Mouse (Mus musculus): Measurements from ENCODE around the gene Gng7. TPM values are rescaled to one million over a fixed set of nuclear protein-coding genes. Genes with fewer than 3 reads are reported as not detected.
"Not testable (repeated sequence)": the region's sequence is repeated elsewhere in the genome, so short reads cannot be mapped to it uniquely, and the experiment has no call there.

The Gng7 gene
- total RNA-seq (2014; rRNA removed; ENCODE audit: low replicate concordance) (0.11 and 0.93 TPM in 2 replicates), polyA plus RNA-seq (2015; fragmentation: Nextera tagmentation; extraction: Ambion mirVana) (0.64 and 0.85 TPM in 2 replicates)

DNA sequence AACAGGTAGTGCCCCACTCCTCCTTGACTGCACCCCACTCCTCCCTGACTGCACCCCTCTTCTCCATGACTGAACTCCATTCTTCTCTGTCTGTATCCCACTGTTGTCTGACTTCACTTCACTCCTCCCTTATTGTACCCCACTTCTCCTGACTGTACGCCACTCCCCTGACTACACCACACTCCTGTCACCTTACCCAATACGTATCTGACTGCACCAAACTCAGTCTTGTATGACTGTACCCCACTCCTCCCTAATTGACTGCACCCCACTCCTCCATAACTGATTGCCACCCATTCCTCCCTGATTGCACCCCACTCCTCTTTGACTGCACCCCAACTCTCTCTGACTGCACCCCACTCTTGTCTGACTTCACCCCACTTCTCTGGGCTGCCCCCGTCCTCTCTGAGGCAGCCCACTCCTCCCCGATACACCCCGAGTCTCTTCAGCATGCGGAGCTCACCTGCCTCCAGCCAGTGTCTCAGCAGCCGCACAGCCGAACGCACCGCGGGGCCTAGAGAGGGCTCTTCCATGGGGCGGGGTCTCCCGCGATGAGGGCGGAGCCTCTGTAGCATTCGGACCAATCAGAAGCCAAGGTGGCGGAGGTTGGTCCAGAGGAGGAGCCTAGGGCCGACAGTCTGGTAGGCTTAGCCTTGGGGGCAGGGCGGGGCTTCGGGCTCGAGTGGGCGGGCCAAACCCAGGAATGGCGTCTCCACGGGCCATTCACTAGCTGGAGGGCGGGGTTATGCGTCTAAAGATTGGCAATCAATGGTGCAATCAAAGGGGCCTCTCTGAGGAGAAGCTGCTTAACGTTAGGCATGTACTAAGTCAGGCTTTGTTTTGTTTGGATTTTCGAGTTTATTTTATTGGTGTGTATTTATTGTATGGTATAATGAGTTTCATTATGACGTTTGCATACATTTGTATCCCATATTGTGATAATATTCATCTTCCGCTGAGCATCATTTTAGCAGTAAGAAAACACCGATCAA lies at the start of gene Gng7:
Gng7 (minus strand) TSS at position 553 of the 992 bp plus-strand sequence.
- H3K9ac ChIP-seq (replicated peaks; ENCODE audit: low read depth, low read length): no peak within 1 kb of the TSS
- TF ChIP-seq CTCF (IDR thresholded peaks at IDR 0.05; ENCODE audit: low read depth) (no peak), EP300 (IDR thresholded peaks at IDR 0.05; ENCODE audit: low read depth) (no peak)
- no peaks in the 10 kb centered on the region for H3K9me3 ChIP-seq (replicated peaks; ENCODE audit: control insufficient read depth, low read length)
- 13% methylated on average over 31 of the region's 31 CpGs for WGBS
- peak; percentile 92 for ATAC-seq (ENCODE audit: insufficient read depth, low read depth)
- no peak within 1 kb of the TSS for H3K27ac ChIP-seq (ENCODE audit: low read depth)
- peak; percentile 70 for DNase-seq (ENCODE audit: low spot score)
- H3K4me3 ChIP-seq (ENCODE audit: low read depth, low read length): 0 out of 2 replicates have a peak within 1 kb of the TSS, but pooled peaks have one; percentile 0
- H3K4me1 ChIP-seq (ENCODE audit: control insufficient read depth, insufficient read depth): no peaks in the 10 kb centered on the region
- no peaks in the 10 kb centered on the region for H3K27me3 ChIP-seq (ENCODE audit: control insufficient read depth, insufficient read depth, low read length)
- no peaks in the 10 kb centered on the region for H3K36me3 ChIP-seq (replicated peaks; ENCODE audit: control insufficient read depth, insufficient read depth, low read length)
- peak within 1 kb of the TSS; percentile 9 for H3K4me2 ChIP-seq (ENCODE audit: low read depth, low read length)

DNA sequence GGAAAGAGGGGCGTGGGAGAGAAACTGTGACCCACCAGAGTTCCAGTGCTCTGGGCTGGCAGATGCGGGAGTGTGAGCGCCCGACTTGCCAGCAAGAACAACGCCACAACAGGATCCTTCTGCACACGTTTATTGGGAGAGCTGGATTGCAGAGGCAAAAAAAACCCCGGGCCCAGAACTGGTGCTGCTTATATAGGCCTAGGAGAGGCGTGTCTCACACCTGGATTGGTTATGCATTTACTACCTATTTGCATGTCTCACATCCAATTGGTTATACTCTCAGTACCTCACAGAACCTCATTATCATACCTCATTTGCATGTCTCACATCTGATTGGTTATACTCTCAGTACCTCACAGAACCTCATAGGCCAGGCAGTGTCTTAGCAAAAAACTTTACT lies 49.8 kb upstream of the Gng7 start:
- not testable (repeated sequence) for H3K36me3 ChIP-seq (replicated peaks; ENCODE audit: control insufficient read depth, insufficient read depth, low read length); H3K4me1 ChIP-seq (ENCODE audit: control insufficient read depth, insufficient read depth); H3K4me3 ChIP-seq (ENCODE audit: low read depth, low read length); H3K9ac ChIP-seq (replicated peaks; ENCODE audit: low read depth, low read length); H3K9me3 ChIP-seq (replicated peaks; ENCODE audit: control insufficient read depth, low read length); H3K27me3 ChIP-seq (ENCODE audit: control insufficient read depth, insufficient read depth, low read length); ATAC-seq (ENCODE audit: insufficient read depth, low read depth); DNase-seq (ENCODE audit: low spot score); H3K27ac ChIP-seq (ENCODE audit: low read depth); H3K4me2 ChIP-seq (ENCODE audit: low read depth, low read length)
- 80% methylated on average over 8 of the region's 8 CpGs for WGBS

DNA sequence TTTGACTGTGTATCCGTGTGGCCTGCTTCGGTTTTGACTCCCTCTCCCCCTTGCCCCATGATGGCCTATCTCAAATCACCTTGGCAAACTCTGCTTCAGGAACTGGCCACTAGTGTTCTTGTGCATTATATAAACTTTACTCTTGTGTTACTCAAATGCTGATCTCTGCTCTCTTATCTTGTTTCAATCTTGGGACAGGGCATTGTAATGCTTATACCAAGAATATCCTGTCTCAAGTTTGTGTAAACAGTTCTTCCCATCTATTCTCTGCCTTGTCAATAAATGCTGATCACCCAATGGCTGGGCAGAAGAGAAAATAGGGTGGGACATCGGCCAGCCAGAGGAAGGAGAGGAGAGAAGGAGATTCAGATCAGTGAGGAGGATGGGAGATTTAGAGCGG lies 48.0 kb upstream of the Gng7 start:
- Histone ChIP-seq H3K4me3 (ENCODE audit: low read depth, low read length) (no peak overlapping the region), H3K9ac (replicated peaks; ENCODE audit: low read depth, low read length) (no peak overlapping the region), H3K27me3 (ENCODE audit: control insufficient read depth, insufficient read depth, low read length) (no peaks in the 10 kb centered on the region), H3K27ac (ENCODE audit: low read depth) (no peak overlapping the region), H3K36me3 (replicated peaks; ENCODE audit: control insufficient read depth, insufficient read depth, low read length) (no peaks in the 10 kb centered on the region), H3K4me1 (ENCODE audit: control insufficient read depth, insufficient read depth) (peaks cover 9% of the 10 kb centered on the region; the same call in 1 of the 2 replicates), H3K9me3 (replicated peaks; ENCODE audit: control insufficient read depth, low read length) (no peaks in the 10 kb centered on the region), H3K4me2 (ENCODE audit: low read depth, low read length) (no peak overlapping the region)
- DNase-seq (ENCODE audit: low spot score) (no peak), ATAC-seq (ENCODE audit: insufficient read depth, low read depth) (no peak)
- WGBS: 57% methylated on average over 4 of the region's 4 CpGs
- TF ChIP-seq CTCF (IDR thresholded peaks at IDR 0.05; ENCODE audit: low read depth) (no peak), EP300 (IDR thresholded peaks at IDR 0.05; ENCODE audit: low read depth) (no peak)

DNA sequence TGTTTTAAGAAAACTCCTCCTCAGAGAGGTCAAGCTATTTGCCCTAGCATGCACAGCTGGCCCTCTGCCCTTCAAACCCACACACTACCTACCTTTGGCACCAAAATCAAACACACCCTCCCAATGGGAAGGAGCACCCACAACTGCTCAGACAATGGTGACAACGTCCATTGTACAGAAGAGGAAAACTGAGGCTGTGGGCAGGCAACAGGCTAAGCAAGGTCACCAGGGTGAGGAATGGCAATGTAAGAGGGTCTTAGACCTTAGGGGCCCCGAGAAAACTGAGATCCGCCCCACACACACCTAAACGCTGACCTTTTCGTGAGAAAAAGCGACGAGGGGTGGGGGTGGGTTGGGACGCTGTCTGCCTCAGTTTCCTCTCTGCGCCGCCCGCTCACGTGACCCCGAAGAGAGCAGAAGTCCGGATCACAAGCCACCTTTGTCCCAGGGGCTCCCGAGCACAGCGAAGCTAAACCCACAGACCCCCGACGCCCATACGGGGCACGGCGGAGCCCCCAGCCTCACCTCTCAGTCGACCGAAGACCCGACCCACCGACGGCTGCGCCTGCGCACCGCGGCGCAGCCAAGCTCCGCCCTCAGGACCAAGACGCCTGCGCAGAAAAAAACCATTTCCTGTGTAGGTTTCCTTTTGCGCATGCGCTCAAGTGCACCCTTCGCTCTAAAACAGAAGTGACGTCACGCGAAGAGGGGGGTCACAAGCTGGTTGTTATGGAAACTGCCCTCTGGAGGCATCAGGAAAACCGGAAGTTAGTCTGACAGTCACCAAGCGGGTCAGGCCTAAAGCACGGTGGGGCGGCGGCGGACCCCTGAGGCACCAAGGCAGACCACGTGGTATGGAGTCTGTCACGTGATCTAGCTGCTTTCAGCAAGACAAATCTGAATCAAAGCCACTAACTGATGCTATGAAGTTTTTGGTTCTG lies 45.1 kb upstream of the Gng7 start, which contains the start of gene Sgta:
Sgta (minus strand) TSS at position 579 of the 941 bp plus-strand sequence.
- under 1% methylated on average over 48 of the region's 48 CpGs for WGBS
- peak within 1 kb of the TSS; percentile 66 for H3K9ac ChIP-seq (replicated peaks; ENCODE audit: low read depth, low read length)
- peak within 1 kb of the TSS; percentile 76 for H3K4me3 ChIP-seq (ENCODE audit: low read depth, low read length)
- peaks cover 16% of the 10 kb centered on the region for H3K4me1 ChIP-seq (ENCODE audit: control insufficient read depth, insufficient read depth)
- H3K4me2 ChIP-seq (ENCODE audit: low read depth, low read length): peak within 1 kb of the TSS; percentile 82
- no peaks in the 10 kb centered on the region for H3K27me3 ChIP-seq (ENCODE audit: control insufficient read depth, insufficient read depth, low read length)
- DNase-seq (ENCODE audit: low spot score) (peak; percentile 100), ATAC-seq (ENCODE audit: insufficient read depth, low read depth) (peak; percentile 97)
- H3K9me3 ChIP-seq (replicated peaks; ENCODE audit: control insufficient read depth, low read length): no peaks in the 10 kb centered on the region
- peak within 1 kb of the TSS; percentile 47 for H3K27ac ChIP-seq (ENCODE audit: low read depth)
- TF ChIP-seq EP300 (IDR thresholded peaks at IDR 0.05; ENCODE audit: low read depth) (no peak), CTCF (IDR thresholded peaks at IDR 0.05; ENCODE audit: low read depth) (no peak)
- no peaks in the 10 kb centered on the region for H3K36me3 ChIP-seq (replicated peaks; ENCODE audit: control insufficient read depth, insufficient read depth, low read length)

DNA sequence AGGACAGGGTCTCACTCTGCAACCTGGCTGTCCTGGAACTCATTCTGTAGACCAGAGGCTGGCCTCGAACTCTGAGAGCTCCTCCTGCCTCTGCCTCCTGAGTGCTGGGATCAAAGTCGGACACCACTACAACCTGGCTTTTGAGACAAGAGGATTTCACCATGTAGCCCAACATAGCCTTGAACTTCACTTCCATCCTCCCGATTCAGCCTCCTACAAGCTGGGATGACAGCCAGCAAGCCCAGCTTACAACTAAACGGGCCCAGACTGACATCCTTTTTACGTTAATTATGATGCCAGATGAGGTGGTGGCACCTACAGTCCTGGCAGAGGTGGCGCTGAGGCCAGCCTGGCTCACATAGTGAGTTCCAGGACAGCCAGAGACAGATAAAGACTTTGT lies 44.2 kb upstream of the Gng7 start:
- Histone ChIP-seq H3K9ac (replicated peaks; ENCODE audit: low read depth, low read length) (no peak overlapping the region; the same call in 1 of the 2 replicates), H3K9me3 (replicated peaks; ENCODE audit: control insufficient read depth, low read length) (no peaks in the 10 kb centered on the region), H3K36me3 (replicated peaks; ENCODE audit: control insufficient read depth, insufficient read depth, low read length) (no peaks in the 10 kb centered on the region), H3K4me3 (ENCODE audit: low read depth, low read length) (peak overlapping the region; percentile 76; the same call in 1 of the 2 replicates), H3K4me1 (ENCODE audit: control insufficient read depth, insufficient read depth) (peaks cover 16% of the 10 kb centered on the region), H3K4me2 (ENCODE audit: low read depth, low read length) (no peak overlapping the region), H3K27me3 (ENCODE audit: control insufficient read depth, insufficient read depth, low read length) (no peaks in the 10 kb centered on the region), H3K27ac (ENCODE audit: low read depth) (no peak overlapping the region)
- no peak for DNase-seq (ENCODE audit: low spot score)
- 77% methylated on average over 6 of the region's 6 CpGs for WGBS
- TF ChIP-seq CTCF (IDR thresholded peaks at IDR 0.05; ENCODE audit: low read depth) (no peak), EP300 (IDR thresholded peaks at IDR 0.05; ENCODE audit: low read depth) (no peak)
- ATAC-seq (ENCODE audit: insufficient read depth, low read depth): no peak
